Mouse (Mus musculus) MEL (cell line): ENCODE results near the gene Mul1.

Source experiments
- CTCF ChIP-seq, 3 experiments: IDR thresholded peaks in 2 of 3; conservative IDR thresholded peaks in 1 of 3; 2 replicates each; pipeline ENCODE4 v1.5.1; 2011 to 2012; ENCODE audit warnings: low read length in 3 of 3, low read depth in 2 of 3, mild to moderate bottlenecking in 2 of 3, improper control_type of control experiment in 1 of 3, inconsistent platforms in 1 of 3, mixed read lengths in 1 of 3, moderate library complexity in 1 of 3; ENCODE audit not compliant: control insufficient read depth in 1 of 3, insufficient read depth in 1 of 3, poor library complexity in 1 of 3, severe bottlenecking in 1 of 3
- EP300 ChIP-seq, 2 experiments: IDR thresholded peaks; 2 replicates each; pipeline ENCODE4 v1.6.1; 2011; ENCODE audit warnings: improper control_type of control experiment in 2 of 2, low read length in 2 of 2, low read depth in 1 of 2, mild to moderate bottlenecking in 1 of 2
- MYC ChIP-seq: IDR thresholded peaks from 2 replicates; pipeline ENCODE4 v1.6.1; 2011; ENCODE audit warnings: low read depth, mild to moderate bottlenecking, low read length, improper control_type of control experiment, moderate library complexity
- POLR2A ChIP-seq, 2 experiments: IDR thresholded peaks; 2 replicates each; pipeline ENCODE4 v1.6.1; 2011 to 2012; ENCODE audit warnings: low read length in 2 of 2, mild to moderate bottlenecking in 2 of 2, control low read depth in 1 of 2, improper control_type of control experiment in 1 of 2, low read depth in 1 of 2, moderate library complexity in 1 of 2; ENCODE audit not compliant: control insufficient read depth in 1 of 2, insufficient read depth in 1 of 2, poor library complexity in 1 of 2
- SIN3A ChIP-seq: IDR thresholded peaks from 2 replicates; pipeline ENCODE4 v1.6.1; 2012; ENCODE audit warnings: low read length, improper control_type of control experiment, inconsistent platforms
- TCF12 ChIP-seq: IDR thresholded peaks from 2 replicates; pipeline ENCODE4 v1.6.1; 2014; ENCODE audit warnings: low read depth, mild to moderate bottlenecking, inconsistent platforms, low read length, improper control_type of control experiment, moderate library complexity
- USF1 ChIP-seq: IDR thresholded peaks from 2 replicates; pipeline ENCODE4 v1.6.1; 2014; ENCODE audit warnings: low read depth, mild to moderate bottlenecking, inconsistent platforms, low read length, improper control_type of control experiment, moderate library complexity
- ZC3H11A ChIP-seq: IDR thresholded peaks from 2 replicates; pipeline ENCODE4 v1.6.1; 2012; ENCODE audit warnings: low read depth, mild to moderate bottlenecking, inconsistent platforms, low read length, improper control_type of control experiment

GRCm38 (mm10) chr4:138455956-138456341, 21.5 kb downstream of the Mul1 start:
- TF ChIP-seq CTCF (IDR thresholded peaks at IDR 0.05 in 2 of 3, conservative IDR thresholded peaks at IDR 0.05 in 1 of 3; ENCODE audit: control insufficient read depth in 1 of 3, insufficient read depth in 1 of 3, low read depth in 2 of 3, low read length in 3 of 3, poor library complexity in 1 of 3, severe bottlenecking in 1 of 3) (no peak), POLR2A (IDR thresholded peaks at IDR 0.05; ENCODE audit: control insufficient read depth in 1 of 2, insufficient read depth in 1 of 2, low read depth in 1 of 2, low read length in 2 of 2, poor library complexity in 1 of 2) (no peak), TCF12 (no peak), USF1 (no peak), ZC3H11A (no peak), SIN3A (no peak), MYC (no peak), EP300 (IDR thresholded peaks at IDR 0.05; ENCODE audit: low read depth in 1 of 2, low read length in 2 of 2) (no peak)
